Mouse (Mus musculus): ENCODE measurements around the gene Synrg. TPM values are rescaled to one million over a fixed set of nuclear protein-coding genes. Genes with fewer than 3 reads are reported as not detected.

Gene Synrg
- polyA plus RNA-seq, 1 experiment from 2014 or later, result 11.8 TPM

GRCm38 (mm10) chr11:83967436-83968204 lies 3.4 kb downstream of the Synrg start:
- Histone ChIP-seq H3K4me1 (peaks cover 5% of the 10 kb centered on the region; the same call in 1 of the 2 replicates), H3K36me3 (peaks cover 6% of the 10 kb centered on the region; the same call in 1 of the 2 replicates), H3K4me2 (replicated peaks) (no peak overlapping the region), H3K27ac (no peak overlapping the region), H3K9me3 (no peaks in the 10 kb centered on the region), H3K27me3 (no peaks in the 10 kb centered on the region), H3K9ac (no peak overlapping the region), H3K4me3 (no peak overlapping the region)
- ATAC-seq (ENCODE audit: insufficient number of reproducible peaks, insufficient read depth, low FRiP score, low TSS enrichment), result no peak
- 50% methylated on average over 8 of the region's 8 CpGs for WGBS

GRCm38 (mm10) chr11:83968205-83968575 lies 4.0 kb downstream of the Synrg start:
- no peaks in the 10 kb centered on the region for H3K27me3 ChIP-seq
- no peak overlapping the region for H3K9ac ChIP-seq
- H3K4me2 ChIP-seq (replicated peaks), result no peak overlapping the region
- H3K27ac ChIP-seq, result no peak overlapping the region
- no peak for ATAC-seq (ENCODE audit: insufficient number of reproducible peaks, insufficient read depth, low FRiP score, low TSS enrichment)
- H3K36me3 ChIP-seq, result 0 out of 2 replicates have a peak, but pooled peaks cover 3% of the 10 kb centered on the region
- H3K4me3 ChIP-seq, result no peak overlapping the region
- 79% methylated on average over 6 of the region's 6 CpGs for WGBS
- peaks cover 5% of the 10 kb centered on the region; the same call in 1 of the 2 replicates for H3K4me1 ChIP-seq
- no peaks in the 10 kb centered on the region for H3K9me3 ChIP-seq

GRCm38 (mm10) chr11:83969040-83969439 lies 4.8 kb downstream of the Synrg start:
- H3K9ac ChIP-seq, result no peak overlapping the region
- H3K4me1 ChIP-seq, result peaks cover 5% of the 10 kb centered on the region; the same call in 1 of the 2 replicates
- H3K9me3 ChIP-seq, result no peaks in the 10 kb centered on the region
- H3K4me2 ChIP-seq (replicated peaks), result no peak overlapping the region
- no peak overlapping the region for H3K4me3 ChIP-seq
- 90% methylated on average over 3 of the region's 3 CpGs for WGBS
- H3K27ac ChIP-seq, result no peak overlapping the region
- no peaks in the 10 kb centered on the region for H3K27me3 ChIP-seq
- no peak for ATAC-seq (ENCODE audit: insufficient number of reproducible peaks, insufficient read depth, low FRiP score, low TSS enrichment)
- 0 out of 2 replicates have a peak, but pooled peaks cover 3% of the 10 kb centered on the region for H3K36me3 ChIP-seq

- no peak overlapping the region for H3K9ac ChIP-seq
- H3K27ac ChIP-seq, result no peak overlapping the region
- WGBS, result 70% methylated on average over 7 of the region's 7 CpGs
- H3K4me2 ChIP-seq (replicated peaks), result no peak overlapping the region
- H3K27me3 ChIP-seq, result no peaks in the 10 kb centered on the region
- H3K4me3 ChIP-seq, result no peak overlapping the region
- no peaks in the 10 kb centered on the region for H3K4me1 ChIP-seq
- H3K36me3 ChIP-seq, result peaks cover 22% of the 10 kb centered on the region
- no peaks in the 10 kb centered on the region for H3K9me3 ChIP-seq
- ATAC-seq (ENCODE audit: insufficient number of reproducible peaks, insufficient read depth, low FRiP score, low TSS enrichment), result no peak
Observed at GRCm38 (mm10) chr11:83974561-83975346, 10.5 kb downstream of the Synrg start.

GRCm38 (mm10) chr11:83975488-83975887 lies 11.3 kb downstream of the Synrg start:
- no peak for ATAC-seq (ENCODE audit: insufficient number of reproducible peaks, insufficient read depth, low FRiP score, low TSS enrichment)
- Histone ChIP-seq H3K9ac (no peak overlapping the region), H3K4me3 (no peak overlapping the region), H3K4me2 (replicated peaks) (no peak overlapping the region), H3K36me3 (peaks cover 29% of the 10 kb centered on the region), H3K27ac (no peak overlapping the region), H3K27me3 (no peaks in the 10 kb centered on the region), H3K9me3 (no peaks in the 10 kb centered on the region), H3K4me1 (no peaks in the 10 kb centered on the region)
- 77% methylated on average over 1 of the region's 1 CpGs for WGBS

DNA sequence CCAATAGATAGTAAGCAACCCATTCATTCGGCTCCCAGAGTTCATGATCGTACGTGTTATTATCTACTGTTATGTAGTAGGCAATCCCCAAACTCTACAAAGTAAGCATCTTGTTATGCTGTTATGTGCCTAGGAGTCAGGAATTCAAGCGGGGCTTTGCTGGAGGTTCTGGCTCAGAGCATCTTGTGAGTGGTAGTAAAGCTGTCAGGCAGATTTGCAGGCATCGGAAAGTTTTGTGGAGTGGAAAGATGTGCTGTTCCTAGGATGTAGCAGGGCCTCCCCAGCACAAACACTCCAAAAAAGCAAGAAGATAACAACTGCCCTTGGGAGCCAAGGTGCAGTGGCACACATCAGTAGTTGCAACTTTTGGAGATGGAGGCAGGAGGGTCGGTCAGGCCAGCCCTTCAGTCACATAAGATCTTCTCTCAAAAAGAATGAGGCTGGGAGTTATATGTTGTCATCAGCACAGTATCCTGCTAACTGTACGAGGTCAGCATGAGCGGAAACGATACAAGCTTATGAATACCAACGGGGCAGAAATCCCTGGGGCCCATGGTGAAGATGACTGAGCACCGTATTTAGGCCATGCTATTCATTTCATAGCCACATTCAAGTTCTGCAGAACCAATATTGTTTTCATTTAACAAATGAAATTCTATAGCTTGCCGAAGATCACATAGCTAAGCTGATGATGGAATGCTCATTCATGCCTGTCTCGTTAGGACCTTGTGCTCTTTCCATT lies 12.2 kb downstream of the Synrg start:
- Histone ChIP-seq H3K9ac (no peak overlapping the region), H3K27me3 (no peaks in the 10 kb centered on the region), H3K4me3 (no peak overlapping the region), H3K36me3 (peaks cover 35% of the 10 kb centered on the region), H3K4me1 (no peaks in the 10 kb centered on the region), H3K9me3 (no peaks in the 10 kb centered on the region), H3K4me2 (replicated peaks) (no peak overlapping the region), H3K27ac (no peak overlapping the region)
- WGBS, result 82% methylated on average over 13 of the region's 13 CpGs
- ATAC-seq (ENCODE audit: insufficient number of reproducible peaks, insufficient read depth, low FRiP score, low TSS enrichment), result no peak

GRCm38 (mm10) chr11:83977810-83978209 lies 13.6 kb downstream of the Synrg start:
- Histone ChIP-seq H3K4me2 (replicated peaks) (no peak overlapping the region), H3K4me1 (no peaks in the 10 kb centered on the region), H3K9me3 (no peaks in the 10 kb centered on the region), H3K27ac (no peak overlapping the region), H3K27me3 (no peaks in the 10 kb centered on the region), H3K9ac (no peak overlapping the region), H3K36me3 (peaks cover 44% of the 10 kb centered on the region), H3K4me3 (no peak overlapping the region)
- ATAC-seq (ENCODE audit: insufficient number of reproducible peaks, insufficient read depth, low FRiP score, low TSS enrichment), result no peak
- WGBS, result 89% methylated on average over 2 of the region's 2 CpGs

GRCm38 (mm10) chr11:83979992-83980391 lies 15.8 kb downstream of the Synrg start:
- no peaks in the 10 kb centered on the region for H3K9me3 ChIP-seq
- H3K27me3 ChIP-seq, result no peaks in the 10 kb centered on the region
- no peaks in the 10 kb centered on the region for H3K4me1 ChIP-seq
- no peak for ATAC-seq (ENCODE audit: insufficient number of reproducible peaks, insufficient read depth, low FRiP score, low TSS enrichment)
- no peak overlapping the region for H3K9ac ChIP-seq
- H3K4me2 ChIP-seq (replicated peaks), result no peak overlapping the region
- peaks cover 49% of the 10 kb centered on the region for H3K36me3 ChIP-seq
- H3K4me3 ChIP-seq, result no peak overlapping the region
- no peak overlapping the region for H3K27ac ChIP-seq
- WGBS, result 92% methylated on average over 6 of the region's 6 CpGs

GRCm38 (mm10) chr11:83981338-83981737 lies 17.1 kb downstream of the Synrg start:
- peaks cover 61% of the 10 kb centered on the region for H3K36me3 ChIP-seq
- ATAC-seq (ENCODE audit: insufficient number of reproducible peaks, insufficient read depth, low FRiP score, low TSS enrichment), result no peak
- H3K9me3 ChIP-seq, result no peaks in the 10 kb centered on the region
- H3K4me2 ChIP-seq (replicated peaks), result no peak overlapping the region
- no peak overlapping the region for H3K27ac ChIP-seq
- H3K9ac ChIP-seq, result no peak overlapping the region
- H3K4me3 ChIP-seq, result no peak overlapping the region
- 85% methylated on average over 10 of the region's 10 CpGs for WGBS
- H3K4me1 ChIP-seq, result no peaks in the 10 kb centered on the region
- no peaks in the 10 kb centered on the region for H3K27me3 ChIP-seq

DNA sequence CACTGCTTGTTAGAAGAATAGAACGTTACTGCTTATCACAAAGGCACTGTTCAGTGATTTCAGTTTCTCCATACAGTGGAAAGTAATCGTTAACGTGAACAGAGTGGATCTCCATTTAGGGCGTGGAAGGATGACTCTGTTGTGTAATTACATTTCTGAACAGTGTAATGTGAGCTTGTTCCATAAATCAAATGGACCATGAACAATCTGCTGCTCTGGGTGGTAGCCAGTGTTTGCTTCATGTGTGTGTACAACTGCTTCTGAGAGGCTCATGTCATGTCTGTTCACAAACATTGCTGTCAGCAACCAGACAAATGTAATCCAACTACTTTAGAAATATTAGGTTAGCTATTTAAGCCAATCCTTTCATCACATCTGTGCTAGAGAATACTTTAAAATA lies 27.5 kb downstream of the Synrg start:
- no peak overlapping the region for H3K9ac ChIP-seq
- ATAC-seq (ENCODE audit: insufficient number of reproducible peaks, insufficient read depth, low FRiP score, low TSS enrichment), result no peak
- H3K27me3 ChIP-seq, result no peaks in the 10 kb centered on the region
- no peak overlapping the region for H3K4me2 ChIP-seq (replicated peaks)
- H3K4me3 ChIP-seq, result no peak overlapping the region
- WGBS, result 86% methylated on average over 4 of the region's 4 CpGs
- H3K36me3 ChIP-seq, result peaks cover 18% of the 10 kb centered on the region
- no peaks in the 10 kb centered on the region for H3K4me1 ChIP-seq
- no peaks in the 10 kb centered on the region for H3K9me3 ChIP-seq
- H3K27ac ChIP-seq, result no peak overlapping the region

DNA sequence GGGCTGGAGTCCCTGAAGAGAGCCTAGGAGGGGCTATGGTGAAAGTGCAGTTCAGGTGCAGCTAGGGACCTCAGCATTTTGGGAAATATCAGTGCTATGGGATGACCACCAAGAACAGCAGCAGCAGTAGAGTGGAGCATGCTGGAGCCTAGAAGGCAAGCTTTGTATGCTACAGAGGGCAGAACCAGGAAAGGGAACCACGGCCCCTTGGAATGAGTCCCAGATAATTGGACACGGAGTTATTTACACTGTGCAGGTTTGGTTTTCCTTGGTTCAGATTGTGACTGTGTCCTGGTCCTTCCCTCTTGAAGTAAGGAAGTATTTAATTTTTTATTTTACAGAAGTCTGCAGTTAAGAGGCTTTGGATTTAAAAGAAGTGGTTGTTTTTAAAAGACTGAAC lies 29.2 kb downstream of the Synrg start:
- no peak overlapping the region for H3K9ac ChIP-seq
- no peak overlapping the region for H3K4me3 ChIP-seq
- no peak for ATAC-seq (ENCODE audit: insufficient number of reproducible peaks, insufficient read depth, low FRiP score, low TSS enrichment)
- H3K9me3 ChIP-seq, result no peaks in the 10 kb centered on the region
- no peaks in the 10 kb centered on the region for H3K27me3 ChIP-seq
- H3K4me1 ChIP-seq, result no peaks in the 10 kb centered on the region
- H3K36me3 ChIP-seq, result peaks cover 22% of the 10 kb centered on the region
- 69% methylated on average over 2 of the region's 2 CpGs for WGBS
- H3K4me2 ChIP-seq (replicated peaks), result no peak overlapping the region
- no peak overlapping the region for H3K27ac ChIP-seq
